Mouse (Mus musculus) monocyte, adult 2 months (primary cell): Measurements from ENCODE around the gene Isy1.
"Not testable (repeated sequence)": the region's sequence is repeated elsewhere in the genome, so short reads cannot be mapped to it uniquely, and the experiment has no call there.

Experiments used
- DNase-seq, 2 experiments: peaks; one replicate each; pipeline ENCODE4 v3.0.0; 2022; ENCODE audit warnings: low spot score in 2 of 2, low read depth in 1 of 2

The Isy1 gene

GRCm38 (mm10) chr6:87779174-87780165 is 59.1 kb downstream of the Isy1 start:
- no peak for DNase-seq

- DNase-seq = no peak
Measured at GRCm38 (mm10) chr6:87778294-87779173, 60.1 kb downstream of the Isy1 start.

- no peak for DNase-seq
Measured at GRCm38 (mm10) chr6:87777842-87778241, 60.8 kb downstream of the Isy1 start, which contains the start of gene Gp9. Gene Gp9, plus strand, starts transcription at chr6:87778072.

- no peak for DNase-seq
Measured at GRCm38 (mm10) chr6:87776663-87777062, 61.9 kb downstream of the Isy1 start.

- no peak for DNase-seq
Measured at GRCm38 (mm10) chr6:87775588-87776245, 62.9 kb downstream of the Isy1 start.

GRCm38 (mm10) chr6:87774909-87775308 is 63.7 kb downstream of the Isy1 start:
- no peak for DNase-seq

- DNase-seq = no peak
Measured at GRCm38 (mm10) chr6:87774466-87774865, 64.1 kb downstream of the Isy1 start.

- no peak for DNase-seq
Measured at GRCm38 (mm10) chr6:87770626-87771025, 68.0 kb downstream of the Isy1 start.

- not testable (repeated sequence) for DNase-seq
Measured at GRCm38 (mm10) chr6:87764296-87764695, 74.3 kb downstream of the Isy1 start.
